Mouse (Mus musculus) thymus, adult 2 months (tissue): Measurements from ENCODE around the gene Clstn2. TPM values are rescaled to one million over a fixed set of nuclear protein-coding genes. Genes with fewer than 3 reads are reported as not detected.

Source experiments
- DNase-seq: peaks from one replicate; pipeline ENCODE4 v3.0.0; 2021
- H3K27ac ChIP-seq: fragments of 200-500 bp; 2 replicates; pipeline ENCODE4 v1.5.1; 2012; ENCODE audit warnings: low read length, control low read depth; ENCODE audit not compliant: control insufficient read depth, insufficient read depth
- H3K27me3 ChIP-seq: fragments of 200-500 bp; 2 replicates; pipeline ENCODE4 v1.6.1; 2012; ENCODE audit warnings: mild to moderate bottlenecking, low read length, moderate library complexity, mixed read lengths; ENCODE audit not compliant: control insufficient read depth, insufficient read depth
- H3K36me3 ChIP-seq: fragments of 200-500 bp; 2 replicates; pipeline ENCODE4 v1.6.1; 2012; ENCODE audit warnings: mild to moderate bottlenecking, low read length, moderate library complexity; ENCODE audit not compliant: control insufficient read depth, insufficient read depth
- H3K4me1 ChIP-seq: fragments of 200-500 bp; replicated peaks from 2 replicates; pipeline ENCODE4 v1.6.1; 2012; ENCODE audit warnings: low read length; ENCODE audit not compliant: control insufficient read depth, insufficient read depth
- H3K4me3 ChIP-seq: fragments of 200-500 bp; 2 replicates; pipeline ENCODE4 v1.5.1; 2012; ENCODE audit warnings: mild to moderate bottlenecking, low read length, control low read depth, moderate library complexity; ENCODE audit not compliant: control insufficient read depth, insufficient read depth
- CTCF ChIP-seq: fragments of 200-500 bp; IDR thresholded peaks from 2 replicates; pipeline ENCODE4 v1.5.1; 2012; ENCODE audit warnings: mild to moderate bottlenecking, control low read depth, low read length, moderate library complexity, borderline replicate concordance; ENCODE audit not compliant: control insufficient read depth, poor library complexity, insufficient read depth; ENCODE audit errors: extremely low read depth
- POLR2A ChIP-seq: fragments of 200-500 bp; IDR thresholded peaks from 2 replicates; pipeline ENCODE4 v1.6.1; 2012; ENCODE audit warnings: mild to moderate bottlenecking, low read length, control low read depth, moderate library complexity; ENCODE audit not compliant: control insufficient read depth, poor library complexity, insufficient read depth; ENCODE audit errors: extremely low read depth
- WGBS: fragments of 180-500 bp; shearing (Covaris S2); methylation state at CpG from one replicate; pipeline ENCODE4 v1.1.7; 2018; 5-methylcytosine and 5-hydroxymethylcytosine counted together
- polyA plus RNA-seq: library from polyadenylated mRNA; depleted of rRNA; stranded (reverse); fragments of >200 nt; gene quantifications from 2 replicates; pipeline ENCODE4 v1.2.3, GENCODE M21; 2012

Gene Clstn2
- polyA plus RNA-seq, 1 experiment: 0.27 TPM

- TF ChIP-seq POLR2A (no peak), CTCF (no peak)
- Histone ChIP-seq H3K27ac (no peak overlapping the region), H3K36me3 (no peaks in the 10 kb centered on the region), H3K4me1 (no peaks in the 10 kb centered on the region), H3K4me3 (no peak overlapping the region), H3K27me3 (no peaks in the 10 kb centered on the region)
- 10% methylated on average over 4 of the region's 4 CpGs for WGBS
- DNase-seq: no peak
Observed at GRCm38 (mm10) chr9:97817116-97817515, 215.9 kb downstream of the Clstn2 start.

- Histone ChIP-seq H3K27me3 (no peaks in the 10 kb centered on the region), H3K36me3 (no peaks in the 10 kb centered on the region), H3K4me1 (no peaks in the 10 kb centered on the region), H3K4me3 (no peak overlapping the region), H3K27ac (no peak overlapping the region)
- TF ChIP-seq POLR2A: no peak
- no peak for TF ChIP-seq CTCF
- 90% methylated on average over 3 of the region's 3 CpGs for WGBS
- no peak for DNase-seq
Observed at GRCm38 (mm10) chr9:97816143-97816805, 216.7 kb downstream of the Clstn2 start.

- Histone ChIP-seq H3K27ac (no peak overlapping the region), H3K4me1 (no peaks in the 10 kb centered on the region), H3K4me3 (no peak overlapping the region), H3K36me3 (no peaks in the 10 kb centered on the region), H3K27me3 (no peaks in the 10 kb centered on the region)
- WGBS: 64% methylated on average over 3 of the region's 3 CpGs
- TF ChIP-seq CTCF: no peak
- no peak for TF ChIP-seq POLR2A
- no peak for DNase-seq
Observed at GRCm38 (mm10) chr9:97813157-97813556, 219.8 kb downstream of the Clstn2 start.

- Histone ChIP-seq H3K27ac (no peak overlapping the region), H3K4me1 (no peaks in the 10 kb centered on the region), H3K27me3 (no peaks in the 10 kb centered on the region), H3K4me3 (no peak overlapping the region), H3K36me3 (no peaks in the 10 kb centered on the region)
- DNase-seq: no peak
- TF ChIP-seq POLR2A: no peak
- TF ChIP-seq CTCF: no peak
- 86% methylated on average over 5 of the region's 5 CpGs for WGBS
Observed at GRCm38 (mm10) chr9:97807031-97807430, 225.9 kb downstream of the Clstn2 start.

GRCm38 (mm10) chr9:97793661-97794060 lies 239.3 kb downstream of the Clstn2 start:
- no peak for DNase-seq
- H3K4me3 ChIP-seq: no peak overlapping the region
- TF ChIP-seq CTCF: no peak
- no peak for TF ChIP-seq POLR2A

GRCm38 (mm10) chr9:97788151-97788670 lies 244.8 kb downstream of the Clstn2 start:
- no peaks in the 10 kb centered on the region for H3K4me1 ChIP-seq
- H3K4me3 ChIP-seq: no peak overlapping the region
- H3K27me3 ChIP-seq: no peaks in the 10 kb centered on the region
- WGBS: 93% methylated on average over 5 of the region's 5 CpGs
- H3K27ac ChIP-seq: no peak overlapping the region
- H3K36me3 ChIP-seq: no peaks in the 10 kb centered on the region
- no peak for TF ChIP-seq POLR2A
- no peak for TF ChIP-seq CTCF
- no peak for DNase-seq

More at GRCm38 (mm10) chr9:97793661-97794060, 239.3 kb downstream of the Clstn2 start:
- Histone ChIP-seq H3K36me3 (no peaks in the 10 kb centered on the region), H3K27ac (no peak overlapping the region), H3K4me1 (no peaks in the 10 kb centered on the region), H3K27me3 (no peaks in the 10 kb centered on the region)
- WGBS: 70% methylated on average over 8 of the region's 8 CpGs
